Mouse (Mus musculus) limb, embryonic 15.5 days (tissue): ENCODE measurements around the gene Fgl2. TPM values are rescaled to one million over a fixed set of nuclear protein-coding genes. Genes with fewer than 3 reads are reported as not detected.

ENCODE experiments used
- ATAC-seq: fragments of 200-750 bp; cut with Nextera tagmentation; 2 replicates; pipeline ENCODE4 v1.8.0; 2017; ENCODE audit warnings: low read depth, moderate TSS enrichment; ENCODE audit not compliant: insufficient number of reproducible peaks, low FRiP score, low TSS enrichment
- H3K27ac ChIP-seq: fragments of 300-500 bp; sonication (generic); 2 replicates; pipeline ENCODE4 v1.5.1; 2015; ENCODE audit warnings: moderate library complexity, mild to moderate bottlenecking, inconsistent platforms
- H3K27me3 ChIP-seq: fragments of 300-500 bp; sonication (generic); 2 replicates; pipeline ENCODE4 v1.6.1; 2015; ENCODE audit warnings: inconsistent platforms
- H3K36me3 ChIP-seq: fragments of 300-500 bp; sonication (generic); 2 replicates; pipeline ENCODE4 v1.6.1; 2015; ENCODE audit warnings: inconsistent platforms
- H3K4me1 ChIP-seq: fragments of 300-500 bp; sonication (generic); 2 replicates; pipeline ENCODE4 v1.6.1; 2015; ENCODE audit warnings: inconsistent platforms
- H3K4me2 ChIP-seq: fragments of 300-500 bp; sonication (generic); 2 replicates; pipeline ENCODE4 v1.6.1; 2015; ENCODE audit warnings: mild to moderate bottlenecking, inconsistent platforms
- H3K4me3 ChIP-seq: fragments of 300-500 bp; sonication (generic); 2 replicates; pipeline ENCODE4 v1.5.1; 2015; ENCODE audit warnings: mild to moderate bottlenecking, inconsistent platforms
- H3K9ac ChIP-seq: fragments of 300-500 bp; sonication (generic); 2 replicates; pipeline ENCODE4 v1.6.1; 2015; ENCODE audit warnings: inconsistent platforms
- H3K9me3 ChIP-seq: fragments of 300-500 bp; sonication (generic); 2 replicates; pipeline ENCODE4 v1.6.1; 2016; ENCODE audit warnings: inconsistent platforms
- WGBS: fragments of 180-500 bp; shearing (Covaris S2); methylation state at CpG from one replicate; pipeline ENCODE4 v1.1.7; 2015; 5-methylcytosine and 5-hydroxymethylcytosine counted together
- polyA plus RNA-seq: library from polyadenylated mRNA; unstranded; fragments of >200 nt; fragmentation: Nextera tagmentation; extraction: Ambion mirVana; gene quantifications from 2 replicates; pipeline ENCODE4 v1.2.1, GENCODE M21; 2015

Fgl2 gene
- polyA plus RNA-seq, 1 experiment from 2014 or later = 2.9 TPM

DNA sequence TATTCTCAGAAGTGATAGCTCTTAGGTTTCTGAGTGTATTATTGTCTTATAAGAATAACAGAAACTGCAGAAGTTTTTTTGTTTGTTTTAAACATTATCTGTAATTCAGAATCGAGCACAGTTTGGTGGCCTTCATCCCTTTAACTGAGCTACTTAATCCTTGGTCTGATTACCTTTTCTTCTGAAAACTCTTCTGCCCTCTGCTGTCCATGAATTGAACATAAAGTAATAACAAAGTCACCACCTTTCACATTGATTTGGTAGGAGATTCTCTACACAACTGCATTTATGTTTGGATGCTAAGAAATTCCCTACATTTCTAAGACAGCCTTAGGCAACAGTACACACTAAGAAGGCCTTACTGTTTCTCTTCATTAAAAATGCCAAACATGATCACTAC, 48.2 kb downstream of the Fgl2 start:
- Histone ChIP-seq H3K9ac (no peak overlapping the region), H3K4me1 (0 out of 2 replicates have a peak, but pooled peaks cover 2% of the 10 kb centered on the region), H3K27ac (no peak overlapping the region), H3K27me3 (no peaks in the 10 kb centered on the region), H3K36me3 (no peaks in the 10 kb centered on the region), H3K9me3 (no peaks in the 10 kb centered on the region), H3K4me3 (no peak overlapping the region), H3K4me2 (no peak overlapping the region)
- 33% methylated on average over 1 of the region's 1 CpGs for WGBS
- ATAC-seq = no peak

DNA sequence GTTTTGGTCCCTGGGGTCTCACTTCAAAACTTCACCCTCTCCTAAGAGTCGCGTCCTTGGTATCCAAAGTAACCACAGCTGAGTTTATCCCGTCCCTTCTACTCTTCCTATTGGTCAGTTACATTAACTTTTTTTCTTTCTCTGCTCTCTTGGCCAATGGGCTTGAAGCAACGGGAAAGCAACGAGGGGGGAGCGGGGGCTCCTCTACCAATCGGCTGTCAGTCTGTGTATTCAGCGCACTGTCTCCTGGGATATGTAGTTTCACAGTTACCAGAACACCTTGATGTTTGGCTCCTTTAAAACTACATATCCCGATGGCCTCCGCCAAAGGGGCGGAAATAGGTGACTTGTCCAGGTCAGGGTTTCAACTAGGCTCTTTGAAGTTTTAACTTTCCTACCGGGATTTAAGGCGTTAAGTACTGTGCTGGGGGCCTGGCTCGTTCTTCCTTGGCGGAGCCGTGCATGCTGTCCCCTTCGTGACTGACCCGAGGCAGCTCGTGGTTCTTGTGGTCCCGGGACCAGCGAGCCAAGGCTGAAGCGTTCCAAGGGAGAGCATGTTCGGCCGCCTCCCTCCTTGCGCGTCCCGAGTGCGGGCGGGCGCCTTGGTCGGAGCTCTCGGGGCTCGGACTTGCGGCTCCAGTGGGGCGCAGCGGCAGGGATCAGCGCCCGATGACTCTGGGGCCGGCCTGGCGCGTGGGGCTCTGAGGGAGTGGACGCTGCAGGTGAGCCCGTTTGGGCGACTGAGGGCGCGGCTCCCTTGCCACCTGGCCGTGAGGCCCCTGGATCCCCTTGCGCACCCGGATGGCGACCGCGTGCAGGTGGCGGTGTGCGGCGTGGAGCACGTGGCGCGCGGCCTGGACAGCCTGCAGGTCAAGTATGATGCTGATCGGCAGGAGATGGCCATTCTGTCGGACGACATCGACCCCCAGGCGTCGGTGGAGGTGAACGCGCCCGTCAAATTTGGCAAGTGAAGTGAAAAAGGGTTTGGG, 52.5 kb downstream of the Fgl2 start, which contains the start of the genes Ccdc146 and Fam185a:
Ccdc146 (minus strand) TSS at position 64 of the 989 bp plus-strand sequence.
Fam185a (plus strand) TSS at position 345 of the 989 bp plus-strand sequence.
- Histone ChIP-seq H3K36me3 (no peaks in the 10 kb centered on the region), H3K4me1 (0 out of 2 replicates have a peak, but pooled peaks cover 11% of the 10 kb centered on the region), H3K4me2 (peak within 1 kb of the TSS; percentile 92), H3K27ac (peak within 1 kb of the TSS; percentile 43; the same call in 1 of the 2 replicates), H3K4me3 (peak within 1 kb of the TSS; percentile 78), H3K9ac (peak within 1 kb of the TSS; percentile 64), H3K27me3 (no peaks in the 10 kb centered on the region), H3K9me3 (no peaks in the 10 kb centered on the region)
- ATAC-seq = peak; percentile 100
- under 1% methylated on average over 68 of the region's 68 CpGs for WGBS

DNA sequence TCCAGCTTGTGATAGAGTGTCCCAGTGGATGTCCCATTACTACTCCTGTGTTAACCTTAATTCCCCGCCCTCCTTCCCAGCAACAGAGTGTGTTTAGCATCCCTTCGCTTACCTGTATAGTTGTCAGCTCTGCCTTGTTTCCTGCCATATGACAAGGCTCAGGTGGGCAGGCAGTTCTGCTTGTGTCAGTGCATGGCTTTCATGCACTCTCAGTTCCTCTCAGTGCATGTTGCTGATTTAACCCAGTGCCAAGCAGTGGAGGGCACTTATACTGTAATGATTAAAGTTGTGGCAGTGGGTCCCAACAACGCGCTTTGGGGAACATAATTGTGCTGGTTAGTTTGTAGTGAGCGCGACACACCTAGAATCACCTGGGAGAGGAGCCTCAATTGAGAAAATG, 54.2 kb downstream of the Fgl2 start:
- no peak overlapping the region for H3K27ac ChIP-seq
- 94% methylated on average over 6 of the region's 6 CpGs for WGBS
- H3K36me3 ChIP-seq = no peaks in the 10 kb centered on the region
- no peak for ATAC-seq
- H3K27me3 ChIP-seq = no peaks in the 10 kb centered on the region
- H3K9me3 ChIP-seq = no peaks in the 10 kb centered on the region
- H3K4me3 ChIP-seq = no peak overlapping the region
- H3K4me1 ChIP-seq = 0 out of 2 replicates have a peak, but pooled peaks cover 11% of the 10 kb centered on the region
- no peak overlapping the region for H3K4me2 ChIP-seq
- H3K9ac ChIP-seq = no peak overlapping the region

Other genes starting within 250 kb of the Fgl2 start
- 2.8 TPM in 2 replicates for gene Gsap, start 186.4 kb upstream of the Fgl2 start, polyA plus RNA-seq
- 0.29 TPM in 1 of 2 replicates, not detected in the other for gene Ccdc146, start 52.0 kb downstream of the Fgl2 start, polyA plus RNA-seq
- gene Fam185a, start 52.3 kb downstream of the Fgl2 start, polyA plus RNA-seq = 5.4 and 6.1 TPM in 2 replicates
- gene Lrrc17, start 170.9 kb downstream of the Fgl2 start, polyA plus RNA-seq = 106 and 121 TPM in 2 replicates